Mouse (Mus musculus): Measurements from ENCODE around the gene Mmd. TPM values are rescaled to one million over a fixed set of nuclear protein-coding genes. Genes with fewer than 3 reads are reported as not detected.
"Not testable (repeated sequence)": the region's sequence is repeated elsewhere in the genome, so short reads cannot be mapped to it uniquely, and the experiment has no call there.

Gene Mmd
- total RNA-seq, 2 experiments from 2014 or later: 58.0 to 58.8 TPM

DNA sequence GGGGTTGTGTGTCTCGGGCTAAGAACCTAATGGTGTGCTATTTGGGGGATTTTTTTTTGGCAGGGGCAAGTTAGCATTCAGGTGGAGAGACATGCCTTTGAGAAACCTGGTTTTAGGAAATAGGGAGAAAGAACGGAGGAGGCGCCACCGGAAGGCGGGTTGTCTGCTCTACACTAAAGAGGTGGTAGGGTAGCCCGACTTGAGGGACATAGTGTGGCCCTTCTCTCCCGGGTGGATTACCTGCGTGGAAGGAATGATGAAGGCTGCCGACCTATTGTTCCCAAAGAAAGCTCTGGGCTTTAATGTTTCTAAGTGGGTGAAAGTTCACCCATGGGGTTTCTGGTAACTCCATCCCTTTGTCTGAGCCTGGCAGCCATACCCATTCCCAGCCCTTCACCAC, 933 bp downstream of the Mmd start:
- peak; percentile 26 for DNase-seq

DNA sequence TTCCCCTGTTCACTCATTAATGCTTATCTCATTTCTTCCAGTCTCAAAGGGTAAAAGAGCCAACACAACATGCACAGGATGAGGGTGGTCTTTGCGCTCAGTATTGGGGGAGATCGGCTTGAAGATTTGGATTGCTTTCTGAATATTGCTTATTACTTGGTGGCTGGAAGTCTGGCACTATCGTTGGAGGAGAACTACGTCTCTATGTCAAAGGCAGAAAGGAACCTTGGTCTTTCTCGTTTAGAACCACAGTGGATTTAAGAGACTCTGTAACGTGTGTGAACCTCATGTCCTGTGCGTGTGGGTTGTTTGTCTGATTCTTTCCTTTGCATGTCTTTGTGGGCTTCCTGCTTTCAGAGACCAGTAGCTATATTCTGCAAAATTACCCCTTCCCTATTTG, 1.5 kb downstream of the Mmd start:
- DNase-seq: no peak

GRCm38 (mm10) chr11:90251923-90252322, 2.7 kb downstream of the Mmd start:
- peak; percentile 11 for DNase-seq

DNA sequence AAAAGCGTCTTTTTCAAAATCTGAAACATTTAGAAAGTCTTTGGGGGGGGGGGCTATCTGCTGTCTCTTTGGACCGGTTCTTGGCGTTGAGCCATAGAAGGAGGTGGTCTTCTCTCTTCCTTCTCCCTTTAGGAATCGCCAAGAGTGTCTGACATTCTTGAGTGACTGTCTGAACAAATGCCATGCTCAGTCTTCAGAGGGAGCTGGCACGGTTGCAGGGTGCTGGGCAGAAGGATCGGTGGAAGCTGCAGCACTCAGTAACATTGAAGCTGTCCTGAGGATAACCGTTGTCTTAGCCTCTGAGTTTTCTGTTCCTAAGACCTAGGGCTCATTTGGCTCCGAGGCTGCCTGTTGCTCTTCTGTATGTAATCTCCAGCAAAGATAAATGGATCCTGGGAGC, 3.1 kb downstream of the Mmd start:
- peak; percentile 14 for DNase-seq

GRCm38 (mm10) chr11:90254536-90254935, 5.3 kb downstream of the Mmd start:
- no peak for DNase-seq

- DNase-seq: peak; percentile 66
These were observed 6.4 kb downstream of the Mmd start for GRCm38 (mm10) chr11:90255687-90256086.

- no peak for DNase-seq
These were observed 7.7 kb downstream of the Mmd start for GRCm38 (mm10) chr11:90256833-90257525.

- DNase-seq: no peak
These were observed 9.2 kb downstream of the Mmd start for GRCm38 (mm10) chr11:90258321-90258927.

GRCm38 (mm10) chr11:90259071-90259470, 9.8 kb downstream of the Mmd start:
- no peak for DNase-seq

GRCm38 (mm10) chr11:90259826-90260225, 10.6 kb downstream of the Mmd start:
- no peak for DNase-seq

DNA sequence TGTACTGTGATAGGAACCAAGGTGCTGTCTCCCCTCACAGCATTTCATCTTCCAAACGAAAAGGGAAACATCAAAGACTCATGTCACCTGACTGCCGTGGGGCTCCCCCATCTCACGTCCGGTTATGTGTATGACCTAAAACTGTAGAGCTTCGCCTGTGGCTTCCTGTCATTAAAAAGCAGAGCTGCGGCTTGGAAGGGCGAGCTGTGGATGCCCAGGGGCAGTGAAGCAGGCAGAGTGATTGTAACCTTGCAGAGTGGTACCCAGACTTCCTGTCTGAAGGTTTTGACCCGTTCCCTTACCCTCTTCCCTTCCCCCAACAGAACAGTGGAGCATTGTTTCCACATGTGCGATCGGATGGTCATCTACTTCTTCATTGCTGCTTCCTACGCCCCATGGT, 14.9 kb downstream of the Mmd start:
- no peak for DNase-seq

DNA sequence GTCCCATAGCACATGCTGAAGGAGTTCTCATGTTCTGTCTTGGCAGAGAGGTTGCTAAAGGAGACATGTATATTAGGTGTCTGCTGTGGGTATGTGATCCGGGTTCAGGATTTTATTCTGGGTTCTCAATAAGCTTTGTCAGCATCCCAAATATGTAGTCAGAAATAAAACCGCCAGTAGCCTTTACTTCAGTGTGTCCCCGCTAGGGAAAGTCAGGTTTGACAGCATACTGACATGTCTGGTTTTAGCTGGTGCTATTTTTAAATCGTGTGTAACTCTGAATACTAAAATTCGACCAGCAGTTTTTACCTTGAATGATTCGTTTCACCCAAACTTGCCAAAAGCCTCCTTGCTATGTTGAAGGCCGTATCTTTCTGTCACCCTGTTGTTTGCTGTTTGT, 16.3 kb downstream of the Mmd start:
- no peak for DNase-seq

DNA sequence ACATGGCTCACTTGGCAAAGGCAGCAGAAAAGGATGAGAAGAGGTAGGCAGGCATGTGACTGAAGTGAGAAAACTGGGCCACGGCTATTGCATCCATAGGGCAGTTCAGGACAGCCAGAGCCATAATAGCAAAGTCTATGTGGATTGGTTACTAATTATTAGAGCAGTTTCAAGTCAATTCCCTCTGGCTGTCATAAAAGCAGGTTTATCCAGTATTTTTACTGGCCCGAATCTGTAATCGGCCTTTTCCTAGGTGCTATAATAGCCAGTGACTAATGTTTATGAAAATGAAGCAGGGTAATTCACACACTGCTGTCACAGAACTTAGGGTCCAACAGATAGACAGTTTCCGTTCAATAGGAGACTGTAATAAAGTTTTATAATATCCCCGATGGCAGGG, 19.7 kb downstream of the Mmd start:
- no peak for DNase-seq

DNA sequence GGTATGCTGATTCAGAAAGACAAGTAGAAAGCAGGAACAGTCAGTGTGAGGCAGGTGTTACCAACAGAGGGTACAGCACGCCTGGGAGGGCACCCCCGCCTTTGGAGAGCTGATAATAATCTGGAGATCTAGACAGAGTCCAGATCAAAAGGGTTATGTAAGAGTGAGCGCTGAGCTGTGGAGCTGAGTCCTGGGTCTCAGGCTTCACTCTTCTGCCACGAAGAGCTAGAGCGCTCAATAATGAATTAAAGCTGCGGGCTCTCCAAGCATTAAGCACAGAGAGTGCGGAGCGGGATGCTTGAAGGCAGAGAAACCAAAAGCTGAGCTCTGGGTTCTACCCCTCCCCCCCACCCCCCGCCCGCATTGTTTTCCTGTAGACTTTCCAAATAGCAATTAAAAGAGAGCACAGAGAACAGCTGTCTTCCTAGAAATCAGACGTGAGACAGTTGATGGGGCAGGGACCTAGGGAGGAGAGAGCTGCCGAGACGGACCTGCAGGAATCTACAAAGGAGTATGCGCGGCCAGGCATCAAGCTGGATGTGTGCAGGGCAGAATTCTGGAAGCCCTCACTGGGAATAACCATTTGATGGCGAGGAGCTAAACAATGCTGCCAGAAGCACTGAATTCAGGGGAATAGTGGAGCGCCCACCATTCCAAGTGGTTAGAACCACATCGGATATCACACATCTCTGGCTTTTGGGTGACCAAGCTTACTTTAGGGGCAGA, 20.3 kb downstream of the Mmd start:
- no peak for DNase-seq

DNA sequence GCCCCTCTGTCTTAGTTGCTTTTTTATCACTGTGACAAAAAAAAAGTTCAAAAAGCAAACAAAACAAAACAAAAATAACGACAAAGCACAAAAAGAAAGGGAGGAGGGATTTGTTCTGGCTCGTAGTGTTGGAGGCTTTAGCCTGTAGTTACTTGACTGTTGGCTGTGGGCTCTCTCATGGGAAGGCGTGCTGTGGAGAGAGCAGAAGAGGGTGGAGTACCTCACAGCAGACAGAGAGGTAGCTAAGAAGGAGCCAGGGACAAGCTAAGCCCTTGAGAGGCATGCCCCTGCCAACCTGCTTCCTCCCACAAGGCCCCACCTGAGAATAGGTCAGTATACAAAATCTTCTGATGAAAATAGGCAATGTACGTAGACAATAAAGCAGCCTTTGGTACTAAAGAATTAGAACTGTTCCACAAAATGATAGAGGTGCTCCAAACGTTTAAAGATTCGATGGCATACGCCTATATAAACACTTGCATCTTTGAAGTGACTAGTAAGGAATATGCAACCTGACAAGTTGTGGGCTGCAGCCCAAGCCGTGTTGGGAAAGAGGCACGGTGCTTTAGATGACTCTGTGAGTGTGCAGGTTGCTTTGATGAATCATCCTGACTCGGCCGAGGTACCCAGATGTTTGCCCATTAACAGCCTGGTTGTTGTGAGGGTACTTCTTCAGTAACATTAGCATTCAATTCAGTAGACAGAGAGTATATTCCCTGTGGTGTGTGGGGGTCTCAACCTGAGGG, 21.0 kb downstream of the Mmd start:
- no peak for DNase-seq

GRCm38 (mm10) chr11:90274187-90274586, 24.9 kb downstream of the Mmd start:
- DNase-seq: no peak

- peak; percentile 53 for DNase-seq
These were observed 26.4 kb downstream of the Mmd start for GRCm38 (mm10) chr11:90275663-90276062.

DNA sequence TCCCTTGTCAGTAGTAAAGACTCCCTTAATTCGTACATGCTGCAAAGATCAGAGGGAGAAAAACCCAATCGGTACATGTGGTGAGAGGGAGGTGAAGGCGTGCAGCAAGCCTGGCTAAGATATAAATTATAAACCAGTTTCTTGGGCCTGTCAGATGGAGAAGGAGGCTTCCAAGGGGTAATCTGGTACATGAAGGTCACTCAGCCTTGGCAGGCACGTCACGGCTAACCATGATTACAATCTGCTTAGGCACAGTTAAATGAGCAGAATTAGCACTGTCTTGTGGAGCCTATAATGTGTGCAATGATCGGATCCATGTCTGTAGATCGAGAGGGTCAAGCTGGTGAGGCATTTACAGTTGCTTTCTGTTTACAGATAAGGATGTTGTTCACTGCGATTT, 26.9 kb downstream of the Mmd start:
- DNase-seq: no peak

GRCm38 (mm10) chr11:90276561-90276960, 27.3 kb downstream of the Mmd start:
- DNase-seq: no peak

- no peak for DNase-seq
These were observed 30.8 kb downstream of the Mmd start for GRCm38 (mm10) chr11:90280069-90280468.

GRCm38 (mm10) chr11:90281943-90282342, 32.7 kb downstream of the Mmd start:
- DNase-seq: not testable (repeated sequence)

GRCm38 (mm10) chr11:90283159-90283558, 33.9 kb downstream of the Mmd start:
- no peak for DNase-seq

DNA sequence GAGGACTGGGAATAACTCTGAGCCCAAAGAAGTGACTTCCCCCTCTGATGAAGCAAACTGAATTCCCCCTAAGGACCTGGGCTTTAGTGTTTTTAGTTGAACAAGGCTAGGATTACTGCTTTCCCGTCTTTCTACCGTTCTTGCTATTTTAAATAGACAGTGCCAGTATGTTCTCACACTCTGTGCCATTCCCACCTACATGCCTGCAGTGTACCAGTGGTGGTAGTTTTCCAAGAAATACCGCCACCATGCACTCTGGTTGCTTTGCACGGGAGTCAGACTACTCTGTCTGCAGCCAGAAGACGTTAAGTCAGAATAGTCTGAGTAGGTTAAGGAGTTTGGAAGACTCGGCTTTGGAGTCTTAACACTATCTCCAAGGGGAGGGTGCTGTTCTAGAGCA, 34.3 kb downstream of the Mmd start:
- no peak for DNase-seq
